Mouse (Mus musculus) liver, embryonic 11.5 days (tissue): ENCODE results near the gene Ap5s1. TPM values are rescaled to one million over a fixed set of nuclear protein-coding genes. Genes with fewer than 3 reads are reported as not detected.

ENCODE experiments used
- ATAC-seq: fragments of 200-750 bp; cut with Nextera tagmentation; replicated peaks from 2 replicates; pipeline ENCODE4 v1.8.0; 2017; ENCODE audit warnings: moderate number of reproducible peaks, mild to moderate bottlenecking, moderate TSS enrichment, moderate library complexity; ENCODE audit not compliant: low FRiP score
- DNase-seq: peaks from one replicate; pipeline ENCODE4 v3.0.0-alpha.2; 2017; ENCODE audit warnings: low spot score
- H3K27ac ChIP-seq: fragments of 300-500 bp; sonication (generic); 2 replicates; pipeline ENCODE4 v1.5.1; 2014; ENCODE audit warnings: mild to moderate bottlenecking, low read depth, low read length, control low read depth
- H3K27me3 ChIP-seq: fragments of 300-500 bp; sonication (generic); replicated peaks from 2 replicates; pipeline ENCODE4 v1.6.1; 2014; ENCODE audit warnings: low read length, mixed read lengths; ENCODE audit not compliant: control insufficient read depth, insufficient read depth
- H3K36me3 ChIP-seq: fragments of 300-500 bp; sonication (generic); 2 replicates; pipeline ENCODE4 v1.6.1; 2014; ENCODE audit warnings: mild to moderate bottlenecking, low read length, moderate library complexity, mixed read lengths; ENCODE audit not compliant: control insufficient read depth, insufficient read depth
- H3K4me1 ChIP-seq: fragments of 300-500 bp; sonication (generic); replicated peaks from 2 replicates; pipeline ENCODE4 v1.6.1; 2014; ENCODE audit warnings: low read length, mixed read lengths; ENCODE audit not compliant: control insufficient read depth, insufficient read depth
- H3K4me2 ChIP-seq: fragments of 300-500 bp; sonication (generic); 2 replicates; pipeline ENCODE4 v1.6.1; 2014; ENCODE audit warnings: mild to moderate bottlenecking, control low read depth, moderate library complexity
- H3K4me3 ChIP-seq: fragments of 300-500 bp; sonication (generic); 2 replicates; pipeline ENCODE4 v1.5.1; 2014; ENCODE audit warnings: low read depth, low read length, control low read depth
- H3K9ac ChIP-seq: fragments of 300-500 bp; sonication (generic); 2 replicates; pipeline ENCODE4 v1.6.1; 2014; ENCODE audit warnings: low read depth, low read length, control low read depth
- H3K9me3 ChIP-seq: fragments of 300-500 bp; sonication (generic); 2 replicates; pipeline ENCODE4 v1.6.1; 2016; ENCODE audit warnings: low read length, inconsistent platforms, mixed read lengths; ENCODE audit not compliant: control insufficient read depth
- WGBS: fragments of 180-500 bp; shearing (Covaris S2); extraction: QIAGEN DNeasy Blood & Tissue Kit; methylation state at CpG from one replicate; pipeline ENCODE4 v1.1.7; 2014; 5-methylcytosine and 5-hydroxymethylcytosine counted together
- polyA plus RNA-seq: library from polyadenylated mRNA; unstranded; fragments of >200 nt; fragmentation: Nextera tagmentation; extraction: Ambion mirVana; gene quantifications from 2 replicates; pipeline ENCODE4 v1.2.1, GENCODE M21; 2014

The Ap5s1 gene
- polyA plus RNA-seq, 1 experiment from 2014 or later = 18.1 TPM

GRCm38 (mm10) chr2:131208356-131208755, 1.5 kb downstream of the Ap5s1 start:
- Histone ChIP-seq H3K4me3 (no peak overlapping the region), H3K27ac (no peak overlapping the region; the same call in 1 of the 2 replicates), H3K9me3 (no peaks in the 10 kb centered on the region), H3K4me2 (no peak overlapping the region), H3K36me3 (no peaks in the 10 kb centered on the region), H3K9ac (no peak overlapping the region), H3K27me3 (no peaks in the 10 kb centered on the region), H3K4me1 (peaks cover 62% of the 10 kb centered on the region)
- no peak for DNase-seq
- 87% methylated on average over 2 of the region's 2 CpGs for WGBS
- ATAC-seq = no peak

GRCm38 (mm10) chr2:131209125-131209795, 2.4 kb downstream of the Ap5s1 start:
- Histone ChIP-seq H3K4me2 (peak overlapping the region; percentile 88), H3K27ac (peak overlapping the region; percentile 67; the same call in 1 of the 2 replicates), H3K36me3 (no peaks in the 10 kb centered on the region), H3K27me3 (no peaks in the 10 kb centered on the region), H3K9ac (peak overlapping the region; percentile 60), H3K4me1 (peaks cover 63% of the 10 kb centered on the region), H3K4me3 (peak overlapping the region; percentile 67; the same call in 1 of the 2 replicates), H3K9me3 (no peaks in the 10 kb centered on the region)
- ATAC-seq (no peak), DNase-seq (peak; percentile 50)
- WGBS = 67% methylated on average over 4 of the region's 4 CpGs

- peaks cover 60% of the 10 kb centered on the region for H3K4me1 ChIP-seq
- ATAC-seq = peak; percentile 83
- peak overlapping the region; percentile 88 for H3K4me2 ChIP-seq
- 1% methylated on average over 50 of the region's 50 CpGs for WGBS
- H3K9me3 ChIP-seq = no peaks in the 10 kb centered on the region
- no peaks in the 10 kb centered on the region for H3K36me3 ChIP-seq
- H3K4me3 ChIP-seq = peak overlapping the region; percentile 67
- peak overlapping the region; percentile 67 for H3K27ac ChIP-seq
- peak; percentile 96 for DNase-seq
- H3K27me3 ChIP-seq = no peaks in the 10 kb centered on the region
- H3K9ac ChIP-seq = peak overlapping the region; percentile 60
Measured at GRCm38 (mm10) chr2:131209969-131210792, 3.3 kb downstream of the Ap5s1 start.

GRCm38 (mm10) chr2:131211026-131211615, 4.2 kb downstream of the Ap5s1 start:
- H3K4me2 ChIP-seq = peak overlapping the region; percentile 88
- no peaks in the 10 kb centered on the region for H3K27me3 ChIP-seq
- peaks cover 53% of the 10 kb centered on the region for H3K4me1 ChIP-seq
- ATAC-seq = no peak
- 63% methylated on average over 9 of the region's 9 CpGs for WGBS
- H3K4me3 ChIP-seq = peak overlapping the region; percentile 67
- peak overlapping the region; percentile 67; the same call in 1 of the 2 replicates for H3K27ac ChIP-seq
- no peak for DNase-seq
- H3K9ac ChIP-seq = peak overlapping the region; percentile 60
- H3K9me3 ChIP-seq = no peaks in the 10 kb centered on the region
- no peaks in the 10 kb centered on the region for H3K36me3 ChIP-seq

GRCm38 (mm10) chr2:131213773-131214172, 6.9 kb downstream of the Ap5s1 start:
- Histone ChIP-seq H3K4me1 (peaks cover 39% of the 10 kb centered on the region), H3K9ac (peak overlapping the region; percentile 51), H3K4me2 (peak overlapping the region; percentile 44), H3K36me3 (no peaks in the 10 kb centered on the region), H3K4me3 (no peak overlapping the region), H3K9me3 (no peaks in the 10 kb centered on the region), H3K27ac (peak overlapping the region; percentile 70), H3K27me3 (no peaks in the 10 kb centered on the region)
- ATAC-seq (peak; percentile 72), DNase-seq (no peak)
- whole genome bisulfite sequencing = 63% methylated on average over 7 of the region's 7 CpGs

GRCm38 (mm10) chr2:131215941-131216858, 9.3 kb downstream of the Ap5s1 start:
- WGBS = 87% methylated on average over 7 of the region's 7 CpGs

GRCm38 (mm10) chr2:131220030-131220429, 13.2 kb downstream of the Ap5s1 start:
- no peak overlapping the region for H3K27ac ChIP-seq
- ATAC-seq = no peak
- H3K9me3 ChIP-seq = no peaks in the 10 kb centered on the region
- no peak overlapping the region for H3K9ac ChIP-seq
- no peak for DNase-seq
- H3K4me3 ChIP-seq = no peak overlapping the region
- WGBS = 56% methylated on average over 4 of the region's 4 CpGs
- no peak overlapping the region for H3K4me2 ChIP-seq
- no peaks in the 10 kb centered on the region for H3K27me3 ChIP-seq
- no peaks in the 10 kb centered on the region for H3K36me3 ChIP-seq
- peaks cover 27% of the 10 kb centered on the region for H3K4me1 ChIP-seq

More at GRCm38 (mm10) chr2:131215941-131216858, 9.3 kb downstream of the Ap5s1 start:
- Histone ChIP-seq H3K4me3 (no peak overlapping the region), H3K9ac (no peak overlapping the region), H3K27ac (no peak overlapping the region), H3K36me3 (no peaks in the 10 kb centered on the region), H3K4me2 (no peak overlapping the region), H3K27me3 (no peaks in the 10 kb centered on the region), H3K9me3 (no peaks in the 10 kb centered on the region), H3K4me1 (peaks cover 24% of the 10 kb centered on the region)
- no peak for DNase-seq
- no peak for ATAC-seq
